Mouse (Mus musculus): Measurements from ENCODE around the gene Krt81. TPM values are rescaled to one million over a fixed set of nuclear protein-coding genes. Genes with fewer than 3 reads are reported as not detected.

Gene Krt81
- polyA plus RNA-seq, 1 experiment from 2014 or later = not detected

DNA sequence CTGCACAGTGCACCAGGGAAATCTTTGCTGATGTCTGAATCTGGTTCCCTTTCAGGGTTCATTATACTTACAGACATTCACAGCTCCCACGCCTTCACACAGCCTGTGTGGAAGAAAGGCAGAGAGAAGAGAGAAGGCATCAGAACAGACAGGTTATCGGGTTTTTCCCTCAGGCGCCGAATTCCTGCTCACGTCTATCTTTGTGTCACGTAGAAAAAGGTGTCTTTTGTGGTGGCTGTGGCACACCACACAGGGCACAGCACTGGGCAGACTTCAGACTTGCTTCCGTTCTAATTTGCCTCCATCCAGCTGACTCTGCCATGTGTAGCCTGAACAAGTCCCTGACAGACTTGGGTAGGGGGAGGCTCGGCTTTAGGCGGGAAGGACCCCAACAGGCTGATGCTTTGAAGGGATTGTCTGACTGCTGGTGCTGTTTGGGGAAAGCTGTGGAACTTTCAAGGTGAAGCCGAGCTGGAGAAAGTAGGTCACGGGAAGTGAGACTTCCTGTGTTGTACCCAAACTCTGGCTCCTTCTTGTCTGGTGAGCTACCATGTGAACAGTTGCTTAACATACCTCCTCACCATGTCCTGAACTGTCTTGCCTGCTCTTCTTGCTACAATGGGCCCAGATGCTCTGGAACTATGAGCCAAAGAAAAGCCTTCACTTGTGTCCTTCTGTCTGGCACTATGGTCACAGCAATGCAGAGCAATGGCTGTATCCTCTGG is 22.5 kb upstream of the Krt81 start:
- ATAC-seq (ENCODE audit: low FRiP score) = no peak
- WGBS = 87% methylated on average over 11 of the region's 11 CpGs
- Histone ChIP-seq H3K4me1 (replicated peaks; ENCODE audit: control insufficient read depth, insufficient read depth, low read length) (no peaks in the 10 kb centered on the region), H3K27me3 (ENCODE audit: control insufficient read depth, insufficient read depth, low read length) (no peaks in the 10 kb centered on the region), H3K4me3 (replicated peaks; ENCODE audit: low read length) (no peak overlapping the region), H3K36me3 (replicated peaks; ENCODE audit: control insufficient read depth, insufficient read depth) (no peaks in the 10 kb centered on the region), H3K9me3 (ENCODE audit: control insufficient read depth, low read length) (no peaks in the 10 kb centered on the region), H3K27ac (no peak overlapping the region), H3K4me2 (replicated peaks) (no peak overlapping the region), H3K9ac (no peak overlapping the region)
- DNase-seq (ENCODE audit: low spot score) = no peak

DNA sequence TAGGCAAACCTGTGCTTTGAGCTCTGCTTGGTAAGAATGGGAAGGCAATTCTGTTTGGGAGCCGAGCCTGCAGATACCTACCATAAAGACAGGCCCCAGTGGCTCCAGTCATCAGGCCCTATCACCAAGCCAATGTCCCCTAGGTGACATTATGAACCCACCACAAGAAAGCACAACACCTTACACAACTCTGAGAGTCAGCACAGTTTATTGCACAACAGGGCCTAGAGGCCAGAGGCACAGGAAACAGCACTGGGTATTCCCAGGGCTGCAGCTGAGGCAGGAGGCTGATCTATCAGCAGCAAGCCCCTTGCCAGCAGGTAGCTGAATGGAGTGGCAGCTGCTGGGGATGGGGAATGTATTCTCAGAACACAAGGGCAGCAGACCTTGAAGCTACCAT is 21.4 kb upstream of the Krt81 start:
- H3K9ac ChIP-seq = no peak overlapping the region

DNA sequence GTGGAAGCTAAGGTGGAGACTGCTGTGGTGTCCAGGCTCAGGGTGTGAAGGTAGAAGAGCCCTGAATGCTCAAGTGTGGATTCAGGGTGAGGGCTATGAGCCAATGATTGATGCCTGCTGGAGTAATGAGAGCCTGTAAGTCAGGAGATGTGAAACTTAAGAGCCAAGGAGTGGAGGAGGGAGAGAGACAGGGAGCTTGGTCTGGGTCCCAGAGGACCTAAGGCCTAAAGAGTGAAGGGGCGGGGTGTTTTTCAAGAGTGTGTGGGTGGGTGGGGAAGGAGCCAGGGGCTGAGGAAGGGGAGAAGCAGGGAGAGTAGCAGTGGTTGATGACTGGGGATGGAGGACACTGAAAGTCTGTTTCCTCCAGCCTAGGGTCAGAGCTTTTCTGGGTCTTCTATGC is 20.1 kb upstream of the Krt81 start:
- Histone ChIP-seq H3K9me3 (ENCODE audit: control insufficient read depth, low read length) (no peaks in the 10 kb centered on the region), H3K36me3 (replicated peaks; ENCODE audit: control insufficient read depth, insufficient read depth) (no peaks in the 10 kb centered on the region), H3K4me3 (replicated peaks; ENCODE audit: low read length) (no peak overlapping the region), H3K9ac (no peak overlapping the region), H3K4me1 (replicated peaks; ENCODE audit: control insufficient read depth, insufficient read depth, low read length) (peaks cover 9% of the 10 kb centered on the region; the same call in 1 of the 2 replicates), H3K4me2 (replicated peaks) (no peak overlapping the region), H3K27me3 (ENCODE audit: control insufficient read depth, insufficient read depth, low read length) (no peaks in the 10 kb centered on the region), H3K27ac (no peak overlapping the region)
- DNase-seq (ENCODE audit: low spot score) (no peak), ATAC-seq (ENCODE audit: low FRiP score) (no peak)
- 89% methylated on average over 1 of the region's 1 CpGs for WGBS

More for the DNA sequence above, 21.4 kb upstream of the Krt81 start:
- H3K4me3 ChIP-seq (replicated peaks; ENCODE audit: low read length) = no peak overlapping the region
- H3K27me3 ChIP-seq (ENCODE audit: control insufficient read depth, insufficient read depth, low read length) = no peaks in the 10 kb centered on the region
- H3K9me3 ChIP-seq (ENCODE audit: control insufficient read depth, low read length) = no peaks in the 10 kb centered on the region
- no peak overlapping the region for H3K4me2 ChIP-seq (replicated peaks)
- H3K27ac ChIP-seq = no peak overlapping the region
- DNase-seq (ENCODE audit: low spot score) = no peak
- ATAC-seq (ENCODE audit: low FRiP score) = no peak
- no peaks in the 10 kb centered on the region for H3K36me3 ChIP-seq (replicated peaks; ENCODE audit: control insufficient read depth, insufficient read depth)
- no peaks in the 10 kb centered on the region for H3K4me1 ChIP-seq (replicated peaks; ENCODE audit: control insufficient read depth, insufficient read depth, low read length)
- WGBS = 67% methylated on average over 1 of the region's 1 CpGs

DNA sequence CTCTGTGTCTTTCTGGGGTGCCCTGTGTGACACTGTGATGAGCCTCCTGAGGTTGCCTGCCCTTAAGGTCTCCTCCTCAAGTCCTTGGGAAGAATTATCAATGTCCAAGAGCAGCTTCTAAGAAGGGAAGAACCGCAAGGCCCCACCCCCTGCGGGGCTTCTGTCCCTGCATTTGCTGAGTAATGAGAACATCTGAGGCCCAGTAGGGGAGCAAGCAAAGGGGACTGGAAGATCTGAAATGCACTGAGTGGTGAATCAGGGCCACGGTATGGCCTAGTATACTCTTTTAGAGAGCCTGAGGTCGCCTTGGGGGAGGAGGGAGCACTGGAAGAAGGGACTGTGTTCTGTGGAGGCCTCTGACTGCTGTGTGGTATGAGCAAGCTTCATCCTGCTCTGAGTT is 18.5 kb upstream of the Krt81 start:
- Histone ChIP-seq H3K27me3 (ENCODE audit: control insufficient read depth, insufficient read depth, low read length) (no peaks in the 10 kb centered on the region), H3K4me2 (replicated peaks) (no peak overlapping the region), H3K27ac (no peak overlapping the region), H3K4me3 (replicated peaks; ENCODE audit: low read length) (no peak overlapping the region), H3K9me3 (ENCODE audit: control insufficient read depth, low read length) (no peaks in the 10 kb centered on the region), H3K9ac (no peak overlapping the region), H3K36me3 (replicated peaks; ENCODE audit: control insufficient read depth, insufficient read depth) (no peaks in the 10 kb centered on the region), H3K4me1 (replicated peaks; ENCODE audit: control insufficient read depth, insufficient read depth, low read length) (peaks cover 9% of the 10 kb centered on the region; the same call in 1 of the 2 replicates)
- no peak for DNase-seq (ENCODE audit: low spot score)
- WGBS = 40% methylated on average over 4 of the region's 4 CpGs
- no peak for ATAC-seq (ENCODE audit: low FRiP score)

DNA sequence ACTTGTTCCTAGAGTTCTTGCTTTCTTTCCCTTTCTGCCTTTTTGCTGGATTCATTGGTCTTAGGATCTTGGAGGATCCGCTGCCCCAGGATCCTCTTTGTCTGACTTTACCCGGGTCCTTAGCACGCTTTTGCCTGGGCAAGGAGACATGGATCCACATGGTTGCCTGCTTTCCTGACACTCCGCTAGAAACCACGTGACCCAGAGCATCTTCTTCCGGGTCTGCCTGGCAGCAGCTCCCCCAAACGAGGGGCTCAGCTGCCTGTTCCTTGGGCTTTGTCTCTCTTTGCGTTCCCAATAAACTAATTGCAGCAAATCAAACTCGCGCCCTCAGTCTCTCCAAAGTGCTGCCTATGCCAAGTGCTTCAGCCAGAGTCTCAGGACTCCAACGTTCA is 16.1 kb upstream of the Krt81 start:
- Histone ChIP-seq H3K4me3 (replicated peaks; ENCODE audit: low read length) (peak overlapping the region; percentile 21), H3K36me3 (replicated peaks; ENCODE audit: control insufficient read depth, insufficient read depth) (no peaks in the 10 kb centered on the region), H3K9me3 (ENCODE audit: control insufficient read depth, low read length) (no peaks in the 10 kb centered on the region), H3K9ac (no peak overlapping the region), H3K4me2 (replicated peaks) (peak overlapping the region; percentile 52), H3K27me3 (ENCODE audit: control insufficient read depth, insufficient read depth, low read length) (no peaks in the 10 kb centered on the region), H3K27ac (no peak overlapping the region), H3K4me1 (replicated peaks; ENCODE audit: control insufficient read depth, insufficient read depth, low read length) (peaks cover 9% of the 10 kb centered on the region; the same call in 1 of the 2 replicates)
- ATAC-seq (ENCODE audit: low FRiP score) (no peak), DNase-seq (ENCODE audit: low spot score) (peak; percentile 42)
- WGBS = 32% methylated on average over 11 of the region's 11 CpGs

DNA sequence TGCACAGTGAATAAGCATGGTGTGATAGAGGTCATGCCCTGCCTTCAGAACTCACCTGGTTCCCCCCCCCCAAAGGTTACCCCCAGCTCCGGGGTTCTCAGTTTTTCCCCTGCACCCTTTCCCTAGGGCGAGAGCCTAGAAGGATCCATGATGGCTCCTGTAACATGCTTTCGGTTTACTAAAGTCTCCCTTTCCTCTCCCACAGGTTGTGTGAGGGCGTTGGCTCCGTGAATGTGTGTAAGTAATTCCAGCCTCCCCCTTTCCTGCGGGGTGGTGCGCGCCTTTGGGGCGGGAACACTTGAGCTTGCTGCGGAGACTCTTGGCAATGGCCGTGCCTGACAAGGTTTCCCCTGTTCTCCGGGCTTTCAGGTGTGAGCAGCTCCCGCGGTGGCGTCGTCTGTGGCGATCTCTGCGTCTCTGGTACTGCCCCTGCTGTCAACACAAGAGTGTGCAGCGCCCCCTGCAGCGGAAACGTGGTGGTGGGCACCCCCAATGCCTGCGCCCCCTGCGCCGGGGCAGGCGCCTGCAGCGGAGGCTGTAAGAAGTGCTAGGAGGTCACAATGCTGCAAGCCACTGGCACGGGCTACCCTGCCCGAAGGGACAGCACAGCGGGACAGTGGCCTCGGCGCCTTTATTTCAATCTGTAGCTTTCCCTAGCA is 15.6 kb upstream of the Krt81 start:
- Histone ChIP-seq H3K27ac (no peak overlapping the region), H3K4me2 (replicated peaks) (peak overlapping the region; percentile 52), H3K36me3 (replicated peaks; ENCODE audit: control insufficient read depth, insufficient read depth) (no peaks in the 10 kb centered on the region), H3K9me3 (ENCODE audit: control insufficient read depth, low read length) (no peaks in the 10 kb centered on the region), H3K27me3 (ENCODE audit: control insufficient read depth, insufficient read depth, low read length) (no peaks in the 10 kb centered on the region), H3K9ac (no peak overlapping the region), H3K4me3 (replicated peaks; ENCODE audit: low read length) (peak overlapping the region; percentile 21), H3K4me1 (replicated peaks; ENCODE audit: control insufficient read depth, insufficient read depth, low read length) (peaks cover 9% of the 10 kb centered on the region; the same call in 1 of the 2 replicates)
- DNase-seq (ENCODE audit: low spot score) (peak; percentile 39), ATAC-seq (ENCODE audit: low FRiP score) (no peak)
- 10% methylated on average over 31 of the region's 31 CpGs for WGBS

DNA sequence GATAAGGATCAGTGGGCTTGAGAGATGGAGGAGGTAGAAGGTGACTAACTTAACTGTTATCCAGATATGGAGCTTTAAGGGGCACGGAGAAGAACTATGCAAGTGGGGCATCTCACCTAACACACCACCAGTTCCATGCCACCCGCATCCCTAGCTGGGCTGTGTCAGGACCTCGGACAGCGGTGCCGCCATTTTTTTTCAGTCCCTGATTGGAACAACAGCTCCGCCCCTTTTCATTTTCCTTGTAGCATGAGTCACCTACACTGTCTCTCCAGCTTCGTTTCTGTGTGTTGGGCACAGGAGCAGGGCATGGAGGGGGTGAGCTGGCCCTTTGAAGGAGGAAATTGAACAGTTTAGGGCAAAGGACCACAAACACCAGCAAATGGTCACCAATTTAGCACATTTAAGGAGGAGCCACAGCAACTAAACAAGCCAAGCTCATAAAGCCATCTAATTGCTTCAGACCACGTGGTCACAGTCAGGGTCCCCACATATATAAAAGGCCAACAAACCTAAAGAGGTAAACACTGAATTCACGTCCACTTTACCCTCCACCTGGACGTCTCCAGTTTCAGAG is 9.5 kb upstream of the Krt81 start, which contains the start of gene Krt86:
Gene Krt86 (plus strand): TSS at position 527 of the 577 bp plus-strand sequence.
- Histone ChIP-seq H3K27me3 (ENCODE audit: control insufficient read depth, insufficient read depth, low read length) (no peaks in the 10 kb centered on the region), H3K4me2 (replicated peaks) (no peak within 1 kb of the TSS), H3K27ac (no peak within 1 kb of the TSS), H3K9ac (no peak within 1 kb of the TSS), H3K4me1 (replicated peaks; ENCODE audit: control insufficient read depth, insufficient read depth, low read length) (no peaks in the 10 kb centered on the region), H3K4me3 (replicated peaks; ENCODE audit: low read length) (no peak within 1 kb of the TSS), H3K9me3 (ENCODE audit: control insufficient read depth, low read length) (no peaks in the 10 kb centered on the region), H3K36me3 (replicated peaks; ENCODE audit: control insufficient read depth, insufficient read depth) (no peaks in the 10 kb centered on the region)
- DNase-seq (ENCODE audit: low spot score) (no peak), ATAC-seq (ENCODE audit: low FRiP score) (no peak)
- 38% methylated on average over 10 of the region's 10 CpGs for whole genome bisulfite sequencing

DNA sequence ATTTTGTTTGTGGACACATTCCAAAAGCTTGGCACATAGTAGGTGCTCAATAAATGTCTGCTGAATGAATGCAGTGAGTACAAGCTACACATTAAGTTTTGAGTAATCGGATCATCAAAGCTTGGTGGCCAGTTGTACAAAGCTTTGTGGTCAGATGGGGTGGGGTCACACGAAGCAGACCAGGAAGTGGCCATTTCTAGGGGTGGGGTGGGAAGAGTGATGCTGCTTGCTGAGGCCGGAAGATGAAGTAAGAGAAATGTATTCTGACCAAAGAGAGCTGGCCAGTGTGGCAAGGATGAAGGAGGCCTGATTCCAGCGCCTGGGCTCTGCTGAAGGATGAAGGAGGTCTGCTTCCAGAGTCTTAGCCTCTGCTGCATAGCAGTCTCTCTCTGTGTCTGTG is 5.5 kb upstream of the Krt81 start:
- ATAC-seq (ENCODE audit: low FRiP score) (no peak), DNase-seq (ENCODE audit: low spot score) (no peak)
- Histone ChIP-seq H3K27me3 (ENCODE audit: control insufficient read depth, insufficient read depth, low read length) (no peaks in the 10 kb centered on the region), H3K4me2 (replicated peaks) (no peak overlapping the region), H3K4me1 (replicated peaks; ENCODE audit: control insufficient read depth, insufficient read depth, low read length) (no peaks in the 10 kb centered on the region), H3K27ac (no peak overlapping the region), H3K9me3 (ENCODE audit: control insufficient read depth, low read length) (no peaks in the 10 kb centered on the region), H3K36me3 (replicated peaks; ENCODE audit: control insufficient read depth, insufficient read depth) (no peaks in the 10 kb centered on the region), H3K4me3 (replicated peaks; ENCODE audit: low read length) (no peak overlapping the region), H3K9ac (no peak overlapping the region)
- 84% methylated on average over 4 of the region's 4 CpGs for WGBS

DNA sequence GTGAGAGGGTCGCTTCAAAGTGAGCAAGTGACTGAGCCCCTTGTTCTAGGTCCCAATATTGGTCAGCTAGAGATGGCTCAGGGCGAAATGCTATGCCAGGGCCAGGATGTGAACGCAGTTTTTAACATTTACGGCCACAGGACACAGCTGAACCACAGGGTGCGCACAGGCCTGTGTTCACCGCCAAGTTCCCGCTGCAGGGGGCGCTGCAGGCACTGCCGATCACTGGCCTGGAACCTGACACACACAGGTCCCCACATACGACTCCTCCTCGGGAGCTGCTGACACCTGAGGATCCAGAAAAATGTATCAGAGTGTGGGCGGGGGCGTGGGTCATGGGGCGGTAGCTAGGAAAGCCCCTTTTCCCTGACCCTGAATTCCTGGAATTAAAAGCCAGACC is 4.3 kb downstream of the Krt81 start:
- no peaks in the 10 kb centered on the region for H3K27me3 ChIP-seq (ENCODE audit: control insufficient read depth, insufficient read depth, low read length)
- no peak overlapping the region for H3K27ac ChIP-seq
- 84% methylated on average over 14 of the region's 14 CpGs for WGBS
- 0 out of 2 replicates have a peak, but pooled peaks cover 5% of the 10 kb centered on the region for H3K4me1 ChIP-seq (replicated peaks; ENCODE audit: control insufficient read depth, insufficient read depth, low read length)
- DNase-seq (ENCODE audit: low spot score) = no peak
- no peak for ATAC-seq (ENCODE audit: low FRiP score)
- H3K36me3 ChIP-seq (replicated peaks; ENCODE audit: control insufficient read depth, insufficient read depth) = no peaks in the 10 kb centered on the region
- 0 out of 2 replicates have a peak, but pooled peaks cover 8% of the 10 kb centered on the region for H3K9me3 ChIP-seq (ENCODE audit: control insufficient read depth, low read length)
- H3K4me3 ChIP-seq (replicated peaks; ENCODE audit: low read length) = no peak overlapping the region
- no peak overlapping the region for H3K4me2 ChIP-seq (replicated peaks)
- H3K9ac ChIP-seq = no peak overlapping the region
